Mouse (Mus musculus): ENCODE data around the gene 1600002K03Rik. TPM values are rescaled to one million over a fixed set of nuclear protein-coding genes. Genes with fewer than 3 reads are reported as not detected.

Gene 1600002K03Rik
- total and polyA plus RNA-seq, 2 experiments, result 5.1 to 10.0 TPM

DNA sequence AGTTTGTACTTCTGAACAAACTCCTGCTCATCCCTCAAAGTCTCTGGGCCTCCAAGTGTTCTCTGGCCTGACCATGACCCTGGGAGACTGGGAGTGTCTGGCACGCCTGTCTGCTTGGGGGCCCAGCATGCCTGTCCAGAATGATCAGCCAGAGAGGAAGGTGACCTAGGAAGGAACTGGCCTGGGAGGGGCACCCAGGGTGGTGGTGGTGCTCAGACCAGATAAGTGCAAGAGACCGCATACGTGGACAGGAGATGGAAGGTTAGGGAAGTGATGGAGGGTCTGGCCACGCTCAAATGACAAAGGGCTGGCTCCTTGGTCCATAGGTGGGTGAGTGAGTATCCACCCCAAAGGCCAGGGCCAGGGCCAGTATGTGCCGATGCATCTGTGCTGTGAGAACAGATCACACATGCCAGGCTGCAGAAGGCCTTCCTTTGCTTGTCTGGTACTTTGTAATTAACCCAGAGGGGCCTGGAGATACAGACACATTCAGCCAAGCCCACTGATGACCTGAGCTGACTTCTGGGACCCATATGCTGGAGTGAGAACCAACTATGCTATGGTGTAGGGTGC is 25.5 kb upstream of the 1600002K03Rik start:
- Histone ChIP-seq H3K9ac (ENCODE audit: low read depth, low read length) (peak overlapping the region; percentile 90), H3K4me3 (ENCODE audit: insufficient read depth, low read depth, low read length) (peak overlapping the region; percentile 86; the same call in 1 of the 2 replicates), H3K36me3 (ENCODE audit: control insufficient read depth, insufficient read depth, low read length) (peaks cover 3% of the 10 kb centered on the region; the same call in 1 of the 2 replicates), H3K4me1 (ENCODE audit: control insufficient read depth, insufficient read depth, low read length) (peaks cover 27% of the 10 kb centered on the region), H3K79me2 (ENCODE audit: control insufficient read depth, insufficient read depth, low read length) (peaks cover 43% of the 10 kb centered on the region), H3K27me3 (ENCODE audit: control insufficient read depth, insufficient read depth, low read length) (no peaks in the 10 kb centered on the region), H3K27ac (replicated peaks; ENCODE audit: insufficient read depth, low read depth, low read length) (peak overlapping the region; percentile 94)
- no peak for TF ChIP-seq CTCF (IDR thresholded peaks at IDR 0.05; ENCODE audit: low read depth, low read length)
- TF ChIP-seq POLR2A (IDR thresholded peaks at IDR 0.05; ENCODE audit: extremely low read depth, insufficient read depth, low read length), result no peak
- 48% methylated on average over 5 of the region's 5 CpGs for WGBS
- no peak for DNase-seq (ENCODE audit: extremely low read depth, low read depth, low spot score)

DNA sequence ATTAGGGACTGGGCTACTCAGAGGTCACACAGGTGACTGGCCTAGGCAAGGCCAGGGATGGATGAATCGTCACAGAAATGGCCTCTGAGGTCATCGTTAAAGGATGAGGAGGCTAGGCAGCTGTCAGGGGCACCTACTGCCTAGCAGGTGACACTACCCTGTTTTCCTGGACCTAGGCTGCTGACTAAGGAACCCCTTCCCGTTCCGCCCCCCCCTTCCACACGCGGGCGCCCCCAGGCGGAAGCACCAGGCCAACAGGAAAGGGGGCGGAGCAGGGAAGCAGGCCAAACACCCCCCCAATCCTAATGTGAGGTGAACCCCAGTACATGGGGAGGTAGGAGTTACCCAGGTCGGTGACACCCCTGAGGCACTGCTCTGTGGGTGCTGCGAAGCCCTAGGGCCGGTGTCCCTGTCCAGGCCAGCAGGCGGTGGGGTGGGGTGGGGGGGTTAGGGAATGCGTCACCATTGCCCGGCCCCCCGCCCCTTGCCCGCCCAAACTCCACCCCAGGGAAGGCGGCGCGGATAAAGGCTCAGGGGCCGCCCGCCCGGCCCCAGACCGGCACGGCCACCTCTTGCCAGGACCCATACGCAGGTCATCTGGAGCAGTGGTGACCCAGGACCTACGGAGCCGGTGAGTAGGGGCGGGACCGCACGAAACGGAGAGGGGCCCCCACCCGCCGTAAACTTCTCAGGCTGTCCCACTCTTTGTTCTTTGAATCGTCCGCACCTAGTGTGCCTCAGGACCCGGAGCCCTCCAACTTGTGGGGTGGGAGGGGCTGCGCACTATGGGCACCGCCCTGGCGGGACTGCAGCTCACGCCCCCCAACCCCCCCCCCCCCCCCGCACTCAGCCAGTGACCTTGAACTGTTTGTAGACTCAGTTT is 24.8 kb upstream of the 1600002K03Rik start, which contains the start of gene Midn:
TSS of gene Midn (plus strand) at position 554 of the 883 bp plus-strand sequence.
- Histone ChIP-seq H3K9ac (ENCODE audit: low read depth, low read length) (peak within 1 kb of the TSS; percentile 90), H3K27ac (replicated peaks; ENCODE audit: insufficient read depth, low read depth, low read length) (peak within 1 kb of the TSS; percentile 94), H3K4me3 (ENCODE audit: insufficient read depth, low read depth, low read length) (peak within 1 kb of the TSS; percentile 86), H3K4me1 (ENCODE audit: control insufficient read depth, insufficient read depth, low read length) (peaks cover 33% of the 10 kb centered on the region), H3K27me3 (ENCODE audit: control insufficient read depth, insufficient read depth, low read length) (no peaks in the 10 kb centered on the region), H3K79me2 (ENCODE audit: control insufficient read depth, insufficient read depth, low read length) (peaks cover 38% of the 10 kb centered on the region), H3K36me3 (ENCODE audit: control insufficient read depth, insufficient read depth, low read length) (peaks cover 3% of the 10 kb centered on the region; the same call in 1 of the 2 replicates)
- DNase-seq (ENCODE audit: extremely low read depth, low read depth, low spot score), result peak; percentile 77
- 1% methylated on average over 42 of the region's 42 CpGs for WGBS
- TF ChIP-seq POLR2A (IDR thresholded peaks at IDR 0.05; ENCODE audit: extremely low read depth, insufficient read depth, low read length) (peak; percentile 98), CTCF (IDR thresholded peaks at IDR 0.05; ENCODE audit: low read depth, low read length) (peak; percentile 55)

DNA sequence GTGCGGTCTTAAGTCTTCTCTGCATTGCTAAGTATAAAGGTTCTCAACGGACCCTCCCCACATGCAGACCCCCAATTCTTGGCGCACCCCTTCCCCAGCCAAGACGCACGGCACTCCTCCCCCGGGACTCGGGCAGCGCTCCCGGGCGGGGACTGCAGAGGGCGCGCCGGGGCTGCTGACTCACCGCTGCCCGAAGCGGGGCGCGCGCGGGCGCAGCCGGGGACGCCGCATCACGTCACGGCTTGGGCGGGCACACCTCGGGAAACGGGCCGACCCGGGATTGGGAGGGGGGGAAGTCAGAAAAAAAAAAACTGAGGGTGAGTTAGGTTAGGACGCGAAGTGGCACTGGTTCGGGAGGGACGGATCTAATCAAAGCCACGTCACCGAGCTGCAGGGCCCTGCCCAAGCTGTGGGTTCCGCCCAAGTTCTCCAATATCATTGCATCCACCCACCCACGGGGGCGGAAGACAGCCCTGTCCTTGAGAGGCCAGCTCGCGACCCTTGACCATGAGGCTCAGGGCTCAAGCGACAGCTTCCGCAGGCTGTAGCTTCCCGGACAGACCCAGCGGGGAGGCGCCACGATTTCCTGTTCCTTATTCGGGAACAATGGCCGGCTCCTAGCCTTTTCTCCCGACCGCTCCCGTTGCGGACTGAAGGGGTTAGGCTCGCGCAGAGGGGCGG is 24.0 kb upstream of the 1600002K03Rik start:
- WGBS, result under 1% methylated on average over 57 of the region's 57 CpGs
- Histone ChIP-seq H3K4me1 (ENCODE audit: control insufficient read depth, insufficient read depth, low read length) (peaks cover 34% of the 10 kb centered on the region), H3K27me3 (ENCODE audit: control insufficient read depth, insufficient read depth, low read length) (no peaks in the 10 kb centered on the region), H3K4me3 (ENCODE audit: insufficient read depth, low read depth, low read length) (peak overlapping the region; percentile 86), H3K79me2 (ENCODE audit: control insufficient read depth, insufficient read depth, low read length) (peaks cover 34% of the 10 kb centered on the region), H3K36me3 (ENCODE audit: control insufficient read depth, insufficient read depth, low read length) (peaks cover 1% of the 10 kb centered on the region; the same call in 1 of the 2 replicates), H3K9ac (ENCODE audit: low read depth, low read length) (peak overlapping the region; percentile 90), H3K27ac (replicated peaks; ENCODE audit: insufficient read depth, low read depth, low read length) (peak overlapping the region; percentile 94)
- peak; percentile 96 for DNase-seq (ENCODE audit: extremely low read depth, low read depth, low spot score)
- 0 out of 2 replicates have a peak, but pooled peaks have one; percentile 41 for TF ChIP-seq POLR2A (IDR thresholded peaks at IDR 0.05; ENCODE audit: extremely low read depth, insufficient read depth, low read length)
- peak; percentile 69 for TF ChIP-seq CTCF (IDR thresholded peaks at IDR 0.05; ENCODE audit: low read depth, low read length)

DNA sequence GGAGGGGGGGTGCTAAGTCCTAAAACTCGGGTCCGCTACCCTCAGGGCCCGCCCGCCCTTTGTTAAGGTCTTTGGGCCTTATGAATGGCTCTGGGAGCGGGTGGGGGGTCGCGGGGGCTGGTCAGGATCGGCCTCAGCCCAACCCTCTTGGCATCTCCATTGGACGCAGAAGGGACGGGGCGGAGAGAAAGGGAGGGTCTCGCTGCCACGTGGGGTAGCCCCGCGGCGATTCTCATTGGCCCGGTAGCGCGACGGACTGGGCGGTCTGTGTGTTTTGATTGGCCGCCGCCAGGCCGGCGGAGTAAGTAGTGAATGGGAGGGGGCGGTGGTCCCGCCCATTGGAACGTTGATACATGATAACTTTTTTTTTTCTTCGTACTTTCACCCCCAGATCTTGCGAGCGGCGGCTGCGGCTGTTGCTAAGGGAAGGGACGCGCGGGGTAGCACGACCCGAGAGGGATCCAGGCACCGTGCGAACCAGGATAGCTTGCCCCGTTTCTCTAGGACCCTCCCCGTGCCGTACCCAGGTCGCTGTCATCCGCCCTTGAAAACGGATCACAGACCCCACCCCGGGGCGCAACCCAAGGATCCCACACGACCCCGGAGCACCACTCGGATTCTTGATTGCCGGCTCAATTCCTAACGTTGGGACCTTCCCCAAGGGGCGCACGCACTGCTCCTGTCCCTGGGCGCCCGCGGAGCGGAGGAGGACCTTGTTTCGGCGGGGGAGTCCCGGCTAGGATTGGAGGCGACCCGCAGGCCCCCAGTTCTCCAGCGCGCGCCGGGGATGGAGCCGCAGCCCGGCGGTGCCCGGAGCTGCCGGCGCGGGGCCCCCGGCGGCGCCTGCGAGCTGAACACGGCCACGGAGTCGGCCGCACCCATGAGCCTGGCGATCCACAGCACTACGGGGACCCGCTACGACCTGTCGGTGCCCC is 23.2 kb upstream of the 1600002K03Rik start:
- H3K9ac ChIP-seq (ENCODE audit: low read depth, low read length), result peak overlapping the region; percentile 90
- peak; percentile 89 for DNase-seq (ENCODE audit: extremely low read depth, low read depth, low spot score)
- under 1% methylated on average over 88 of the region's 88 CpGs for WGBS
- peaks cover 34% of the 10 kb centered on the region for H3K79me2 ChIP-seq (ENCODE audit: control insufficient read depth, insufficient read depth, low read length)
- H3K27me3 ChIP-seq (ENCODE audit: control insufficient read depth, insufficient read depth, low read length), result no peaks in the 10 kb centered on the region
- peaks cover 7% of the 10 kb centered on the region for H3K36me3 ChIP-seq (ENCODE audit: control insufficient read depth, insufficient read depth, low read length)
- peak; percentile 91 for TF ChIP-seq POLR2A (IDR thresholded peaks at IDR 0.05; ENCODE audit: extremely low read depth, insufficient read depth, low read length)
- TF ChIP-seq CTCF (IDR thresholded peaks at IDR 0.05; ENCODE audit: low read depth, low read length), result no peak
- H3K4me1 ChIP-seq (ENCODE audit: control insufficient read depth, insufficient read depth, low read length), result peaks cover 40% of the 10 kb centered on the region
- H3K4me3 ChIP-seq (ENCODE audit: insufficient read depth, low read depth, low read length), result peak overlapping the region; percentile 86
- peak overlapping the region; percentile 94 for H3K27ac ChIP-seq (replicated peaks; ENCODE audit: insufficient read depth, low read depth, low read length)

All from liver, adult 2 months (tissue).